9 mouse cellular contexts compared by ENCODE assay signal in the genomic region with DNA sequence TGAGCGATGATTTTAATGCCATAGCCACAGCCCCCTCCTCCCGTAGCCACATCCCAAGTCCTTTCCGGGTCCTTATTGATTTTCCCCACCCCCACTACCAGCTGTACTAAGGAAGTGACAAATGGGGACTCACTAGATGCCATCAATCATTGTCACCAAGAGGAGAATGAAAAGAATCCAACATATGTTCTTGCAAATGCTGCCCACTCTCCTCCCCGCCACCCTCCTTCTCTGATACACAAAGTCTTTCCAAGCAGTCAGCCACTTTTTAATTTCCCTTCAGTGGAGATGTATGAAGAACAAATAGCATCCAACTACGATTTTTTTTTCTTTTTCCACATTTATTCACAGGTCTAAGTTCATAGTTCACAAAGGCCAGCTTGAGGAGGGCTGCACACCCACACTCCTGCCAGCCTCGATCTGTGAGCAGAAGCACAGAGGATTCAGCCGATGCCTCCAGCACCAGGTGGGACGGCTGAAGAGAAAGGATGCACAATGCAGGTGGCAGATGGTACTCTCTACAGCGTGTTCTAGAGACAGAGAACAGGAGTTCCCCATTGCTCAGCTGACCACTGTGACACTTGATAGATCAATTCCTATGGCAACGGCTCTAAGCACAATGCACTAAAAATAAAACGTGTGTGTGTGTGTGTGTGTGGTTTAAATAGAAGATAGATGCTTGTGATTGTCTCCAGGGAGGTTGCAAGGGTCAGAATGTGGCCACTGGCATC.
DNase-seq lines count a peak whose midpoint lies in the region; ATAC-seq lines count a peak whose summit lies in the region.
"Had no signal": no experiment of that assay in that cellular context is flagged by ENCODE, and none has a peak within 500 bp of the region (broad histone marks: within the 10 kb centered on the region; RNA-seq: fewer than 3 reads in every experiment).

No protein-coding gene starts in this region.

- H3K4me2 ChIP-seq in midbrain, embryonic 14.5 days (ENCODE audit: low read length): no peak overlapping the region
- peak overlapping the region; percentile 17 for H3K4me2 ChIP-seq in hindbrain, embryonic 15.5 days
- peak overlapping the region; percentile 29; the same call in 1 of the 2 replicates for H3K4me2 ChIP-seq in neural tube, embryonic 12.5 days (replicated peaks)

- H3K4me3 ChIP-seq in midbrain, embryonic 10.5 days: no peak overlapping the region
- no peak overlapping the region for H3K4me3 ChIP-seq in midbrain, embryonic 14.5 days (replicated peaks; ENCODE audit: low read depth, low read length)
- no peak overlapping the region for H3K4me3 ChIP-seq in hindbrain, embryonic 15.5 days
- no peak overlapping the region for H3K4me3 ChIP-seq in neural tube, embryonic 12.5 days

- H3K36me3 ChIP-seq in midbrain, embryonic 10.5 days: no peaks in the 10 kb centered on the region
- H3K36me3 ChIP-seq in midbrain, embryonic 14.5 days (ENCODE audit: control insufficient read depth, insufficient read depth, low read length): no peaks in the 10 kb centered on the region
- H3K36me3 ChIP-seq in hindbrain, embryonic 15.5 days: no peaks in the 10 kb centered on the region
- no peaks in the 10 kb centered on the region for H3K36me3 ChIP-seq in neural tube, embryonic 12.5 days

- DNase-seq in midbrain, embryonic 10.5 days (ENCODE audit: low spot score): no peak
- no peak for DNase-seq in midbrain, embryonic 14.5 days
- peak; percentile 57 for DNase-seq in embryo, embryonic 11 days
- DNase-seq in c-Kit-positive CD71-positive TER-119-positive erythroid progenitor cells, embryonic 14.5 days (ENCODE audit: low spot score): no peak
- DNase-seq in adrenal gland, adult 18-20 months (ENCODE audit: low spot score in 2 of 2): no peak
- no peak for DNase-seq in Muller cell, postnatal 12 days (ENCODE audit: inconsistent ontology term)
- DNase-seq: lung, adult 2 months had no signal

- H3K4me1 ChIP-seq in midbrain, embryonic 10.5 days: peaks cover 43% of the 10 kb centered on the region
- H3K4me1 ChIP-seq in midbrain, embryonic 14.5 days (ENCODE audit: control insufficient read depth, insufficient read depth, low read length): peaks cover 6% of the 10 kb centered on the region
- H3K4me1 ChIP-seq in hindbrain, embryonic 15.5 days (replicated peaks): peaks cover 11% of the 10 kb centered on the region
- H3K4me1 ChIP-seq in neural tube, embryonic 12.5 days: peaks cover 28% of the 10 kb centered on the region

- 61% methylated on average over 11 of the region's 11 CpGs for WGBS in midbrain, embryonic 10.5 days
- 34% methylated on average over 11 of the region's 11 CpGs for WGBS in midbrain, embryonic 14.5 days
- WGBS in hindbrain, embryonic 15.5 days: 18% methylated on average over 11 of the region's 11 CpGs
- 17% methylated on average over 11 of the region's 11 CpGs for WGBS in neural tube, embryonic 12.5 days

- peak overlapping the region; percentile 29 for H3K27ac ChIP-seq in midbrain, embryonic 10.5 days (replicated peaks)
- no peak overlapping the region for H3K27ac ChIP-seq in midbrain, embryonic 14.5 days (replicated peaks; ENCODE audit: low read depth, low read length)
- H3K27ac ChIP-seq in hindbrain, embryonic 15.5 days (replicated peaks): no peak overlapping the region; the same call in 1 of the 2 replicates
- H3K27ac ChIP-seq in neural tube, embryonic 12.5 days: no peak overlapping the region

- no peak for ATAC-seq in midbrain, embryonic 14.5 days (ENCODE audit: low FRiP score, low TSS enrichment)
- peak; percentile 64; the same call in 1 of the 2 replicates for ATAC-seq in hindbrain, embryonic 15.5 days (ENCODE audit: low FRiP score, low read depth)
- ATAC-seq in neural tube, embryonic 12.5 days (ENCODE audit: low FRiP score, low read depth): peak; percentile 69

- no peaks in the 10 kb centered on the region for H3K9me3 ChIP-seq in midbrain, embryonic 10.5 days (replicated peaks)
- H3K9me3 ChIP-seq in midbrain, embryonic 14.5 days (ENCODE audit: control insufficient read depth, low read length): no peaks in the 10 kb centered on the region
- no peaks in the 10 kb centered on the region for H3K9me3 ChIP-seq in hindbrain, embryonic 15.5 days
- H3K9me3 ChIP-seq in neural tube, embryonic 12.5 days: no peaks in the 10 kb centered on the region

- H3K27me3 ChIP-seq in midbrain, embryonic 10.5 days (ENCODE audit: low read depth, poor library complexity, severe bottlenecking): no peaks in the 10 kb centered on the region
- H3K27me3 ChIP-seq in midbrain, embryonic 14.5 days (ENCODE audit: control insufficient read depth, insufficient read depth, low read length): no peaks in the 10 kb centered on the region
- H3K27me3 ChIP-seq in hindbrain, embryonic 15.5 days: no peaks in the 10 kb centered on the region
- no peaks in the 10 kb centered on the region for H3K27me3 ChIP-seq in neural tube, embryonic 12.5 days (replicated peaks)

- H3K9ac ChIP-seq in midbrain, embryonic 14.5 days (replicated peaks; ENCODE audit: low read length): no peak overlapping the region
- no peak overlapping the region for H3K9ac ChIP-seq in hindbrain, embryonic 15.5 days
- no peak overlapping the region for H3K9ac ChIP-seq in neural tube, embryonic 12.5 days
